Mouse (Mus musculus) liver, embryonic 11.5 days (tissue): ENCODE results near the gene Fmnl2. TPM values are rescaled to one million over a fixed set of nuclear protein-coding genes. Genes with fewer than 3 reads are reported as not detected.

Experiments used
- ATAC-seq: fragments of 200-750 bp; cut with Nextera tagmentation; replicated peaks from 2 replicates; pipeline ENCODE4 v1.8.0; 2017; ENCODE audit warnings: moderate number of reproducible peaks, mild to moderate bottlenecking, moderate TSS enrichment, moderate library complexity; ENCODE audit not compliant: low FRiP score
- DNase-seq: peaks from one replicate; pipeline ENCODE4 v3.0.0-alpha.2; 2017; ENCODE audit warnings: low spot score
- H3K27ac ChIP-seq: fragments of 300-500 bp; sonication (generic); 2 replicates; pipeline ENCODE4 v1.5.1; 2014; ENCODE audit warnings: mild to moderate bottlenecking, low read depth, low read length, control low read depth
- H3K27me3 ChIP-seq: fragments of 300-500 bp; sonication (generic); replicated peaks from 2 replicates; pipeline ENCODE4 v1.6.1; 2014; ENCODE audit warnings: low read length, mixed read lengths; ENCODE audit not compliant: control insufficient read depth, insufficient read depth
- H3K36me3 ChIP-seq: fragments of 300-500 bp; sonication (generic); 2 replicates; pipeline ENCODE4 v1.6.1; 2014; ENCODE audit warnings: mild to moderate bottlenecking, low read length, moderate library complexity, mixed read lengths; ENCODE audit not compliant: control insufficient read depth, insufficient read depth
- H3K4me1 ChIP-seq: fragments of 300-500 bp; sonication (generic); replicated peaks from 2 replicates; pipeline ENCODE4 v1.6.1; 2014; ENCODE audit warnings: low read length, mixed read lengths; ENCODE audit not compliant: control insufficient read depth, insufficient read depth
- H3K4me2 ChIP-seq: fragments of 300-500 bp; sonication (generic); 2 replicates; pipeline ENCODE4 v1.6.1; 2014; ENCODE audit warnings: mild to moderate bottlenecking, control low read depth, moderate library complexity
- H3K4me3 ChIP-seq: fragments of 300-500 bp; sonication (generic); 2 replicates; pipeline ENCODE4 v1.5.1; 2014; ENCODE audit warnings: low read depth, low read length, control low read depth
- H3K9ac ChIP-seq: fragments of 300-500 bp; sonication (generic); 2 replicates; pipeline ENCODE4 v1.6.1; 2014; ENCODE audit warnings: low read depth, low read length, control low read depth
- H3K9me3 ChIP-seq: fragments of 300-500 bp; sonication (generic); 2 replicates; pipeline ENCODE4 v1.6.1; 2016; ENCODE audit warnings: low read length, inconsistent platforms, mixed read lengths; ENCODE audit not compliant: control insufficient read depth
- WGBS: fragments of 180-500 bp; shearing (Covaris S2); extraction: QIAGEN DNeasy Blood & Tissue Kit; methylation state at CpG from one replicate; pipeline ENCODE4 v1.1.7; 2014; 5-methylcytosine and 5-hydroxymethylcytosine counted together
- polyA plus RNA-seq: library from polyadenylated mRNA; unstranded; fragments of >200 nt; fragmentation: Nextera tagmentation; extraction: Ambion mirVana; gene quantifications from 2 replicates; pipeline ENCODE4 v1.2.1, GENCODE M21; 2014

Gene Fmnl2
- polyA plus RNA-seq, 1 experiment from 2014 or later, result 1.5 TPM

DNA sequence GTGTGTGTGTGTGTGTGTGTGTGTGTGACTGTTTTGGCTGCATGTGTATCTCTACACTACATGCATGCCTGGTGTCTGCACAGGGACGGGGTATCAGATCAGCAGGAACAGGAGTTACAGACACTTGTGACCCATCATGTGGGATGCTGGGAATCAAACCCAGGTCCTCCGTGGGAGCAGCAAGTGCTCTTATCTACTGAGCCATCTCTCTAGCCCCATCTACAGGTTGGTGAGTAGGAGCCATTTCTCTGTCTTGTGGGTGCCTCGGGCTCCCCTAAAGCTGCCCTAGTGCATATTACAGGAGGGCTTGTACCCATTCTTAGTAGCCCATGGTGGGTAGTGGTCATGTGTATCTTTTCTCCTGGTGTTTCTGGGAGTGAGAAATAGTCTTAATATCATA lies 90.7 kb downstream of the Fmnl2 start:
- Histone ChIP-seq H3K9me3 (no peaks in the 10 kb centered on the region), H3K4me2 (no peak overlapping the region), H3K36me3 (no peaks in the 10 kb centered on the region), H3K9ac (no peak overlapping the region), H3K4me1 (peaks cover 4% of the 10 kb centered on the region; the same call in 1 of the 2 replicates), H3K27me3 (no peaks in the 10 kb centered on the region), H3K27ac (no peak overlapping the region), H3K4me3 (no peak overlapping the region)
- WGBS, result 91% methylated on average over 3 of the region's 3 CpGs
- DNase-seq (no peak), ATAC-seq (no peak)

DNA sequence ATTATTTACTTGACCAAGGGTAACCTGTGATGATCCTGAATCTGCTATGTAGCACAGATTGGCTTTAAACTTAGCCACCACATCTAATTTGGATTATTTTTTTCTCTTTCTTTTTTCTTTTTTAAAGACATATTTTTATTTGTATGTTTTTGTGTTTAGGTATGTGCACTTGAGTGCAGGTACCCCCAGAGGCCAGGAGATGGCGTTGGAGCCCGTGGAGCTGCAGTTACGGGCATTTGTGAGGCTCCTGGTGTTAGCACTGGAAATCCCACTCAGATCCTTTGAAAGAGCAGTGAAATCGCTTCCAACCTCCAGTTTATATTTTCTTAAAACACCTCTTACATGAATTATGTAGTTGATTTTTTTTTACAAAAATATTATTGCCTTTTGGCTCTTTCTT lies 91.9 kb downstream of the Fmnl2 start:
- WGBS, result 86% methylated on average over 4 of the region's 4 CpGs
- DNase-seq, result no peak

DNA sequence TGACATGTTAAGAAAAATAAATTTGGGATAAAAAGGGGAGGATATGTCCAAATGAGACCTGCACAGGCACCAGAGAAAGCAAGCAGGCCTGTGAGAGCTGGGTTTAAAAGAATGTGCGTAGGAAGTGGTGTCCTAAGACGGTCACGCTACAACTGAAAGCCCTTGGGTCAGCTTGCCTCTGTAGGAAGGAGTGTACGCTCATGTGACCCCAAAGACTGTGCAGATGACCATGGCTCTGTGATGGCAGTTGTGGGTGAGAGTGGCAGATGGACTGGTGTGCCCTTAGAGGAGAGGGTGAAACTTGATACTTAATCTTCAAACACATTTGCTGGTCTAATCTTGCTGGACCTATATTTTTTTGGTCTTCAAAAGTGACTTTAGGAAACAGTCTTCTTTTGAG lies 92.6 kb downstream of the Fmnl2 start:
- no peak overlapping the region for H3K4me3 ChIP-seq
- no peaks in the 10 kb centered on the region for H3K9me3 ChIP-seq
- no peak for ATAC-seq
- H3K36me3 ChIP-seq, result no peaks in the 10 kb centered on the region
- no peaks in the 10 kb centered on the region for H3K27me3 ChIP-seq
- no peak overlapping the region for H3K27ac ChIP-seq
- peaks cover 4% of the 10 kb centered on the region; the same call in 1 of the 2 replicates for H3K4me1 ChIP-seq
- no peak for DNase-seq
- 78% methylated on average over 4 of the region's 4 CpGs for WGBS
- H3K4me2 ChIP-seq, result no peak overlapping the region
- no peak overlapping the region for H3K9ac ChIP-seq

More for the DNA sequence above, 91.9 kb downstream of the Fmnl2 start:
- H3K36me3 ChIP-seq, result no peaks in the 10 kb centered on the region
- no peak overlapping the region for H3K4me2 ChIP-seq
- no peak for ATAC-seq
- no peak overlapping the region for H3K9ac ChIP-seq
- peaks cover 4% of the 10 kb centered on the region; the same call in 1 of the 2 replicates for H3K4me1 ChIP-seq
- no peaks in the 10 kb centered on the region for H3K27me3 ChIP-seq
- no peak overlapping the region for H3K27ac ChIP-seq
- H3K9me3 ChIP-seq, result no peaks in the 10 kb centered on the region
- H3K4me3 ChIP-seq, result no peak overlapping the region

DNA sequence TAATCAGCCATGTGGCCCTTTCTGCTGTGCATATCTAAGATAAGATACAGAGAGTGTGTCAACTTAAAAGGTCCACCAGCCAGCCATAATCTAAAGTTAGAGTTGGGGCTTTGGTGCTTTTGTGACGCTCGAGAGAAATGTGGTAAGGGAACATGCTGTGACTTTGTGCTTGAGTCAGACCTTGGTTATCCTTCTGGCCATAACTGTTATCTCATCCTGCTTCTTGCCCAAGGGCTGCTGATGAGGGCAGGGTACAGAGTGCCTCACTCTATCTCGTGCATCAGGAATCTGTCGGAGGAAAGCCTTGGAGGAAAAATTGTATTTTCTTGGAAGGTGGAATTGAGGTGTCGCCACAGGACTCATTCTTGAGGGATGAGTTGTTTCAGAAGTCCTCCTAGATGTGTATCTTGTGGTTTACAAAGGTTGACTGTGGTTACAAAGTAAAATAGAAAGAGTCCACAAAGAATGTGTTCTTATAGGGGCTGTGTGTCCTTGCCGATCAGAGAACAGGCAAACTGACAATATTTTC lies 94.6 kb downstream of the Fmnl2 start:
- no peak overlapping the region for H3K4me3 ChIP-seq
- 35% methylated on average over 6 of the region's 6 CpGs for WGBS
- H3K4me1 ChIP-seq, result peaks cover 4% of the 10 kb centered on the region; the same call in 1 of the 2 replicates
- no peaks in the 10 kb centered on the region for H3K27me3 ChIP-seq
- H3K4me2 ChIP-seq, result no peak overlapping the region
- no peak overlapping the region for H3K9ac ChIP-seq
- ATAC-seq, result no peak
- no peak for DNase-seq
- H3K36me3 ChIP-seq, result no peaks in the 10 kb centered on the region
- no peak overlapping the region for H3K27ac ChIP-seq
- H3K9me3 ChIP-seq, result no peaks in the 10 kb centered on the region

DNA sequence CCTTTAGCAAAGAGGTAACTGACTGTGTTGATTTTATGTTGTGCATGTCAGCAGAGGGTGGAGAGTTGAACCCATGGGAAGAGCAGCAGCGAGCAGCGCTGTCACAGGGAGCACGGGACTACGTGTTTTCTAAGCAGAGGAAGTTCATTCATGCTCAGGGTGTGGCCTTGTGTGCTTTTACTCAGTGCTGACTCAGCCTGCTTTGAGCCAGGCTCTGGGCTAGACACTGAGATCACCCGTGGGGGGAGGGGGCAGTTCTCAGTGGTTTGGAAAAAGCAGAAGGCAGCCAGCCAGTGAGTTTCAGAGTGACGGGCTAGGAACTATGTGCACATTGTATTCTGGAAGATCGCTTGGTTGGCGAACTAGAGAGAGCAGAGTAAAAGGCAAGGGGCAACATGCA lies 97.4 kb downstream of the Fmnl2 start:
- no peaks in the 10 kb centered on the region for H3K27me3 ChIP-seq
- no peak overlapping the region for H3K4me3 ChIP-seq
- no peak overlapping the region for H3K9ac ChIP-seq
- H3K27ac ChIP-seq, result no peak overlapping the region
- peak; percentile 46 for DNase-seq
- peaks cover 12% of the 10 kb centered on the region; the same call in 1 of the 2 replicates for H3K4me1 ChIP-seq
- no peak overlapping the region for H3K4me2 ChIP-seq
- H3K9me3 ChIP-seq, result no peaks in the 10 kb centered on the region
- peak; percentile 77 for ATAC-seq
- H3K36me3 ChIP-seq, result no peaks in the 10 kb centered on the region
- 44% methylated on average over 8 of the region's 8 CpGs for WGBS

DNA sequence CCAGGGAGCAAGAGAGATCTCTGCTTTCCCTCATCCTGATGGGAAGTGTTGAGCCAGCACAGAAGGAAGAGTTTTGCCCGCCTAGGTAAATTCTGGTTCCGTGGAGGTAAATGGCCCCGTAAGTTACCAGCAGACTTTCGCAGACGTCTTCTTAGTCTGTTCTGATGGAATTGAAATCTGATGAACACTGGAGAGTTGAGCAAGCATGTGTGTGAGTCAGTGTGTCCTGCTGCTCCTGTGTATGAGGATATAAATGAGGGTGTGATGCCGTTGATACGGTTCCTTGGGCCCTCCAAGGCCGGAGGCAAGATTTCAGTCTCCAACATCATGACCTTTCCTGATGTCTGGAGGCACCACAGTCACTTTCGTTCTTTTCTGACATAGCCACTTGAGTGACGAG lies 98.2 kb downstream of the Fmnl2 start:
- H3K4me3 ChIP-seq, result no peak overlapping the region
- H3K4me1 ChIP-seq, result peaks cover 12% of the 10 kb centered on the region; the same call in 1 of the 2 replicates
- no peaks in the 10 kb centered on the region for H3K36me3 ChIP-seq

DNA sequence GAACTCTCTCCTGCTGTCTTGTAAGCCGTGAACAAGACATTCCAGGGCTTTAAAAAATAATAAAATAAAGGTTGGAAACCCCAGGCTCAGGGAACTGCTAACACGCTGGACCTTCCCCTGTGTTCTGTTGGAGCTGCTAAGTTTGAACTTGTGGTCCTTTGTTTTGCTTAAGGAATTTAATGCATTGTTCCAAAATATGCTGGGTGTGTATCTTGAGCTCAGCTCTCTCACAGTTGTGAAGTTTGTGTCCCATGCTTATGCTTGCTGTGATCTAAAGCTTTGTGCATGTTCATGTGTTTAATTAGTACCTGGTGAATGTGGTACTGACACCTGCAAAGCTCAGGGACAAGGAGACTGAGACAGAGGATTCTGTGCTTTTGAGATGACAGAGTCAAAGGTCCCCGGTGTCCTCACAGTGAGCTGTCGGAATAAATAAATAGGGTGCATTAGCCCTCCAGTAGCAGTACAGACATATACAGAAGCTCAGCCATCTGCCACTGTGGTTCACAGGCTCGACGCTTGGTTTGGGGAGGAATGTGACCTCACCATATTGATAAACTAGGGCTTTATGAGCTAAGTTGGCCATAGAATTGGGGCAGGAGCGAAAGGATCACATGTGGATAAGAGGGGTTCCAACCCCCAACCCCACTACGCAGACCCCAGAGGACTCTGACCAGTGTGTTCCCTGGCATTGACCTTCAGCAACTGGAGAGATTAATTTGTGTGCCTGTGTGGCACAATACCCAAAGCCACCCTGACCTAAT lies 100.3 kb downstream of the Fmnl2 start:
- Histone ChIP-seq H3K9me3 (no peaks in the 10 kb centered on the region), H3K36me3 (no peaks in the 10 kb centered on the region), H3K9ac (no peak overlapping the region), H3K4me2 (no peak overlapping the region), H3K27ac (no peak overlapping the region), H3K27me3 (no peaks in the 10 kb centered on the region), H3K4me3 (no peak overlapping the region), H3K4me1 (peaks cover 7% of the 10 kb centered on the region; the same call in 1 of the 2 replicates)
- 54% methylated on average over 8 of the region's 8 CpGs for WGBS
- DNase-seq (no peak), ATAC-seq (no peak)

More for the DNA sequence above, 98.2 kb downstream of the Fmnl2 start:
- ATAC-seq, result no peak
- no peak overlapping the region for H3K4me2 ChIP-seq
- no peak overlapping the region for H3K9ac ChIP-seq
- no peak for DNase-seq
- H3K27me3 ChIP-seq, result no peaks in the 10 kb centered on the region
- no peak overlapping the region for H3K27ac ChIP-seq
- no peaks in the 10 kb centered on the region for H3K9me3 ChIP-seq
- WGBS, result 80% methylated on average over 10 of the region's 10 CpGs

DNA sequence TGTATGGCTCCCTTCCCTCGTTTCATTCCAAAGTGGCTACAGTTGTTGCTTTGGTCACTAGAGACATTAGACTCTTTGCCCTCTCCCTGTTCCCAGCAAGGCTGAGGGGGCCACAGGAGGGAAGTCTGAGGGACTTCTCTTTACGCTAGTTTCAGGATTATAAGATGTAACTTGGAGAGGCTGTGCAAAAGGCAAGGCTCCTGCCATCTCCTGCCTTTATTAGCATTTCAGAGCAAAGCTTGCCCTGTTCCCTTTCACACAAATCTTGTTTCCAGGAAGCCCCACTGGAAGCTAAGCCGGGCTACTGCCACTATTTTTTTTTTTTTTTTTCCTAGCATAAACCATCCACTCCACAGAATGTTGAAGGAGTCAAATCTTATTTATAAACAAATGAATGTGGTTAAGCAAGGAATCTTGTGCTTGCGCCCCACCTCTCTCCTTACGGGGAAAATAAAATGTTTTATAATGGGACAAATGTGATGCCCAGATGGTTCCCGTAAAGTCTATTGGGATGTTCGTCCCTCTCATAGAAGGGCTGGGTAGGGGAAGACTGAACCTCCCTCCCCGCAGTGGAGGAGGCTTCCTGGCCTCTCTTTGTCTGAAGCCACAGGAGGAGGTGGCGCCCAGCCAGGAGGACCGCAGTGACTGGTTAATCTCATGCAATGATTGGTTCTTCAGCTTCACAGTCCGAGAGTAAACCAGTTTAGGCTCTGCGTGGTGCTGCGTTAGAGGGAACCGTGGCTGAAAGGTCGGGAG lies 101.1 kb downstream of the Fmnl2 start:
- Histone ChIP-seq H3K4me2 (peak overlapping the region; percentile 36), H3K9me3 (no peaks in the 10 kb centered on the region), H3K27me3 (no peaks in the 10 kb centered on the region), H3K4me1 (peaks cover 7% of the 10 kb centered on the region; the same call in 1 of the 2 replicates), H3K9ac (no peak overlapping the region), H3K4me3 (no peak overlapping the region), H3K36me3 (no peaks in the 10 kb centered on the region), H3K27ac (no peak overlapping the region)
- DNase-seq, result no peak
- ATAC-seq, result no peak
- WGBS, result 14% methylated on average over 15 of the region's 15 CpGs
